Mouse (Mus musculus) liver, adult 2 months (tissue): ENCODE results near the gene Gm12394.

Source experiments
- CTCF ChIP-seq: fragments of 200-500 bp; IDR thresholded peaks from 2 replicates; pipeline ENCODE4 v1.5.1; 2011; ENCODE audit warnings: low read depth, low read length, control low read depth
- POLR2A ChIP-seq: fragments of 200-500 bp; IDR thresholded peaks from 2 replicates; pipeline ENCODE4 v1.6.1; 2011; ENCODE audit warnings: low read length, control low read depth; ENCODE audit not compliant: insufficient read depth; ENCODE audit errors: extremely low read depth

- TF ChIP-seq CTCF = no peak
- no peak for TF ChIP-seq POLR2A
These were observed 48.0 kb upstream of the Gm12394 start for GRCm38 (mm10) chr4:42904523-42904922.
